Mouse (Mus musculus): ENCODE results near the gene Ppp2r3a. TPM values are rescaled to one million over a fixed set of nuclear protein-coding genes. Genes with fewer than 3 reads are reported as not detected.
A peak's percentile ranks its signal among the peaks of the same experiment; 100 is the strongest.

Ppp2r3a gene
- total RNA-seq, 2 experiments from 2014 or later, result 26.5 to 26.6 TPM

DNA sequence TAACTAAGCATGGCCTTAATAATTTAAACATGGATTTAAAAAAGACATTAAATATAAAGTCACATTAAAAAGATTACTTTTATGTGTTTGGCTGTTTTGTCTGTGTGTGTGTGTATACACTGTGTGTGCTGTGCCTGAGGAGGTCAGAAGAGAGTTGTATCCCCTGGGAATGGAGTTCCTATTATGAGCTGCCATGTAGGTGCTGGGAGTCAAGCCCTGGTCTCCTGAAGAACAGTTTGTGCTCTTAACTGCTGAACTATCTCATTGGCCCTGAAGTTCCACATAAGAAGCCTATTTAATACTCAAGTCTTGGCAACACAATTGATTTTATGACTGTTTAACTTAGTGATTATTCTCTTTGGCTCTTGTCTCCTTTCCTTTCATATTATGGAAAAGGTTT, 174.1 kb downstream of the Ppp2r3a start:
- no peak for DNase-seq (ENCODE audit: extremely low spot score in 1 of 2, low spot score in 1 of 2)

- DNase-seq (ENCODE audit: extremely low spot score in 1 of 2, low spot score in 1 of 2), result no peak
Measured at GRCm38 (mm10) chr9:101076095-101076875, 175.3 kb downstream of the Ppp2r3a start.

- no peak for DNase-seq (ENCODE audit: extremely low spot score in 1 of 2, low spot score in 1 of 2)
Measured at GRCm38 (mm10) chr9:101075694-101076093, 175.9 kb downstream of the Ppp2r3a start.

DNA sequence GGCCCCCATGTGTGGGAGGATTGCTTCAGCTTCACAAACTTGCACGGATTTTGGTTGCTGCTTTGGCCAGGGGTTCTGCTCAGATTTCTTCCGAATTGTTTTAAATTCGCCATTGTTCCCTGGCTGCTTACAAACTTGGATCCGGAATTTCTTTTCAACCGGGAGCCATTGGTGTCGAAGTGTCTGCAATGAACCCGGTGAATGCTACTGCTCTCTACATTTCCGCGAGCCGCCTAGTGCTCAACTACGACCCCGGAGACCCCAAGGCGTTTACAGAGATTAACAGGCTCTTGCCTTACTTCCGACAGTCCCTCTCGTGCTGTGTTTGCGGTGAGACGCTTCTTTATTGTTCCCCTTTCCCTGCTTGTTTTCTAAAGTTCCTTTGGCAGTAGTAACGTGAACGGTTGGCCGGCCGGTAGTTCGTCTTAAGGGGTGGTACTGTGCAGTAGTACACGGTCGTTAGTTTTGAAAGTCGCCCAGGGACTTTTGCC, 176.5 kb downstream of the Ppp2r3a start:
- no peak for DNase-seq (ENCODE audit: extremely low spot score in 1 of 2, low spot score in 1 of 2)

GRCm38 (mm10) chr9:101074332-101075021, 177.1 kb downstream of the Ppp2r3a start:
- peak; percentile 63 to 78 for DNase-seq (ENCODE audit: extremely low spot score in 1 of 2, low spot score in 1 of 2)

DNA sequence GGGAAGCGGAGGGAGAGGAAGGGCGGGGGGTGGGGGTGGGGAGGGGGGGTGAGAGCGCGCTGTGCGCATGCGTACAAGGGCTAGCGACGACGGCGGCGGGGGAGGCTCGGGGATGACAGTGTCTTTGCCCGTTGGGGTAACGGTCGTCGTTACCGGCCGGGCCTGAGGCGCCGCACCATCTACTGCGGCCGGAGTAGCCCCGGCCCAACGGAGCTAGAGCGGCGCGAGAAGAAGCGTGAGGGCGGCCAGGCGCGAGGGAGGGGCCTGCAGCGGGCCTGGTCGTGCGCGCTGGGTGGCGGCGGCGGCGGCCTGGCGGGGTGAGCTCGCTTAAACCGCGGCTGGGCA, 177.6 kb downstream of the Ppp2r3a start, which contains the start of gene Msl2:
TSS of gene Msl2 (plus strand) at position 115 of the 345 bp plus-strand sequence.
- no peak for DNase-seq (ENCODE audit: extremely low spot score in 1 of 2, low spot score in 1 of 2)

GRCm38 (mm10) chr9:101073041-101073986, 178.3 kb downstream of the Ppp2r3a start:
- DNase-seq (ENCODE audit: extremely low spot score in 1 of 2, low spot score in 1 of 2), result peak; percentile 99

- DNase-seq (ENCODE audit: extremely low spot score in 1 of 2, low spot score in 1 of 2), result no peak
Measured at GRCm38 (mm10) chr9:101072506-101072905, 179.1 kb downstream of the Ppp2r3a start.

GRCm38 (mm10) chr9:101069781-101070180, 181.8 kb downstream of the Ppp2r3a start:
- no peak for DNase-seq (ENCODE audit: extremely low spot score in 1 of 2, low spot score in 1 of 2)

DNA sequence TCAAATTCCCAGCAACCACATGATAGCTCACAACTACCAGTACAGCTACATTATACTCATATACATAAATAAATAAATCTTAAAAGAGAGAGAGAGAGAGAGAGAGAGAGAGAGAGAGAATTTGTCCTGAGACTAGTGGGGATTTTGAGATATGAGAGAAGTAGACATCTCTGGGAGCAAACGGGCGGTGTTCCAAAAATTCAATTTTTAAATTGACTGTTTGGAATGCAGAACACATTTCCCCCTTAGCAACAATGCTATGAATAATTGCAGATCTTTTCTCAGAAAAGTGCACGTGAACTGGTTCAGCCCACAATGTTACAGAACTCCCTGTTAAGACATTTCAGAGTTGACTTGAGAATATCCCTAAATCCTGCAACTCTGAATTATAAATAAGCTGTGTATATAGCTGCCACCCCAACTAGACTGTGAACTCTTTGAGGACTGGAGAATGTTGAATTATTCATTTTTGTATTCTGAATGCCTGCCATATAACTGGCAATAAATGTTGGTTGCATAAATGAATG, 186.5 kb downstream of the Ppp2r3a start:
- DNase-seq (ENCODE audit: extremely low spot score in 1 of 2, low spot score in 1 of 2), result no peak

DNA sequence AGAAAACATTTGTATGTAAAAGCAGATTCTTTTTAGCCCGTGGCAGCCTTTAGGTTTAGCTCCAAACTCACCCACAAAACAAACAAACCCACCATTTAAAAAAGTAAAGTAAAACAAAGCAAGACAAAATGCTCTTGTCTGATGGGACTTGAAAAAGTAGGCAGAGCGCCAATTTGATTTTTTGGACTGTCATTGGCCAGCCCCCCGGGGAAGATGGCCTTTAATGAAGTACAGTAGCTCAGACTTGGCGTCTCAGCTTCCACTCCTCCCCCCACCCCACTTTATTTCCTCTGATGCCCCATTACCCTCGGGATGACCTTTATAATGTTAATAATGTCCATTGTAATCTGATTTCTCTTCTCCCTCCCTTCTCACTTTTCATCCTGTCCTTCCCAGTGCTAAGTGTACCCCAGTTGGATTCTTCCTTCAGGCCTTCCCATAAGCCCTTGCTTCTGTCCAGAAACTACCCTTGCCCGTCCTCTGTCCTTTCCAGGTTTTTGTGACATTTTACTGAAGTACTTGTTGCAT, 189.3 kb downstream of the Ppp2r3a start:
- DNase-seq (ENCODE audit: extremely low spot score in 1 of 2, low spot score in 1 of 2), result no peak

- DNase-seq (ENCODE audit: extremely low spot score in 1 of 2, low spot score in 1 of 2), result no peak
Measured at GRCm38 (mm10) chr9:101061035-101061434, 190.6 kb downstream of the Ppp2r3a start.

DNA sequence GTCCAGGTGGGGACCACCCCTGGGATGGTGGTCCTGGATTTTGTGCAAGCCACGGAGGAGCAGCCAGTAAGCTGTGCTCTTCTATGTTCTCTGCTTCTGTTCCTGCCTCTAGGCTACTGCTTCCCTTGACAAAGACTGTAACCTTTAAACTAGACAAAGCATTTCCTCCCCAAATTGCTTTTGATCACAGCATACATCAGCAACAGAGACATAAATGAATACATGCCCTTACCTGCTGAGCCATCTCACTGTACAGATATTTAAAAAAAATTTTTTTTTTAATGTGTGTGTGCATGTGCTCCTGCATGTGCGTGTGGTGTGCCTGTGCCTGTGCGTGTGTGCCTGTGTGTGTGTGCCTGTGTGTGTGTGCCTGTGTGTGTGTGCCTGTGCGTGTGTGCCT, 194.4 kb downstream of the Ppp2r3a start:
- no peak for DNase-seq (ENCODE audit: extremely low spot score in 1 of 2, low spot score in 1 of 2)

Other genes starting within 250 kb of the Ppp2r3a start
- 10 to 100 TPM; 44.7 to 45.6 TPM for gene Pccb, start 216.9 kb downstream of the Ppp2r3a start, total RNA-seq (2021)
- gene Msl2, start 177.7 kb downstream of the Ppp2r3a start, total RNA-seq (2021), result 10 to 100 TPM; 61.5 to 66.9 TPM